Mouse (Mus musculus): Measurements from ENCODE around the gene Gm28305.

Gene Gm28305

GRCm38 (mm10) chr9:104070863-104071604, 30.6 kb downstream of the Gm28305 start:
- no peak for DNase-seq (ENCODE audit: low spot score)

GRCm38 (mm10) chr9:104075808-104076207, 35.3 kb downstream of the Gm28305 start:
- no peak for DNase-seq (ENCODE audit: low spot score)

DNA sequence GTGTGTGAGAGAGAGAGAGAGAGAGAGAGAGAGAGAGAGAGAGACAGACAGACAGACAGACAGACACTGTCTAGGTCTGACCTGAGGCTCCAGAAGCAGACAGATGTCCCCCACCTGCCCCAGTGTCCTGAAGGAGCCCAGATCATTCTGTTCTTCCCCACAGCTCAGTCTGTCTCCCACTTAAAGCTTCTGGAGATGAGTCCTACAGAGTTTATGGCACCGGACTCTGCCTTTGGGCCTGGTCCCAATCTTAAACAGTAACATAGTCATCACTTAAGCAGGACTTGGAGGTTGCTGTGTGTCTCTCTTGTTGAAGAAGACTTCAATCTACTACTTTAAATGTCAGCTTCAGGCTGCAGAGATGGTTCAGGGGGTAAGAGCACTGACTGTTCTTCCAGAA, 38.3 kb downstream of the Gm28305 start:
- DNase-seq (ENCODE audit: low spot score): no peak

GRCm38 (mm10) chr9:104079379-104079778, 38.9 kb downstream of the Gm28305 start:
- DNase-seq (ENCODE audit: low spot score): peak; percentile 14

- DNase-seq (ENCODE audit: low spot score): no peak
These were observed 39.6 kb downstream of the Gm28305 start for GRCm38 (mm10) chr9:104080038-104080437.

DNA sequence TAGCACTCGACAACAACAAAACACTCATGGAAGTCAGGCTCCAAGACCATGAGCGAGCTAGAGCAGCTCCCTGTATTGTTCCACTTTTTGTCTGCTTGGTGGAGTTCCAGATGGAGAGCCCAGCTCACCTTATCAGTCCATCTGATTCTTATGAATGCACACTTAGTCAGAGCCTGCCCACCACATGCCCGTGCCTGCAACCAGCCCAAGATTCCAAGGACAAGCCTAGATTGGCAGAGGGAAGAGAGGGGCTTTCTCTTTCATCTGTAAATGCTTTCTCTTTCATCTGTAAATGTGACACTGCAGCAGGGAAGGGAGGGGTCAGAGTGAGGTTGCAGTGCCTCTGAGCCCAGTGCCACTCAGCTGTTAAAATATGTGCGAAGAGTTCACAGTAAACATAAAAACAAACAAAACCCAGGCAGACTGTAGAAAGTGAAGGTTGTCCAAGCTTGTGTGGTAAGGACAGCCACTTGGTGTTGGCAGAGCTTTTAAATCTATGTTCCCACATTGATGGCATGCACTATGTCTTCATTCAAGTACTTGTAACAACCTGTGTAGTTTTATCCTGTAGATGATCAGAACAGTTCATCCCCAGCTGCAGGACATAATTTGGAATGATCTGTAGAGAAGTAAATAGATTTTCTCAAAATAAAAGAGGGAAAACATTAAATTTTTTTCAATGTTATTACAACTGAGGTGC, 45.4 kb downstream of the Gm28305 start:
- no peak for DNase-seq (ENCODE audit: low spot score)

- DNase-seq (ENCODE audit: low spot score): no peak
These were observed 48.1 kb downstream of the Gm28305 start for GRCm38 (mm10) chr9:104088555-104088954.

- no peak for DNase-seq (ENCODE audit: low spot score)
These were observed 52.5 kb downstream of the Gm28305 start for GRCm38 (mm10) chr9:104092945-104093344.

DNA sequence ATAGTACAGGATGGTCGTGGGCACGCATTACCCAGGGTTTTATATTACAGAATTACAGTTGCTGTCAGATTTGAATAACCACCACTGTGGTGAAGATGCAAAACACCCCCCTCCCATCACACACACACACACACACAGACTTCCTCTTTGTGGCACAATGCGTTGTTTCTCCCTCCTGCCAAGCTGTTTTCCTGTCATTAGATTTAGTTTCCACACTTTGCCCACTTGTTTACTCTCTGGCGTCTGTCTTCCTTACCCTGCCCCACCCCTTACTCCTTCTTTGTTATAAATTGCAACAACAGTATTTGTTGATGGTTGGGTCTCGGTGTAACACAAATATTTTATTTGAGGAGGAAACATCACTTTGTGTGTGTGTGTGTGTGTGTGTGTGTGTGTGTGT, 57.8 kb downstream of the Gm28305 start:
- no peak for DNase-seq (ENCODE audit: low spot score)

GRCm38 (mm10) chr9:104099060-104099459, 58.6 kb downstream of the Gm28305 start:
- DNase-seq (ENCODE audit: low spot score): no peak

DNA sequence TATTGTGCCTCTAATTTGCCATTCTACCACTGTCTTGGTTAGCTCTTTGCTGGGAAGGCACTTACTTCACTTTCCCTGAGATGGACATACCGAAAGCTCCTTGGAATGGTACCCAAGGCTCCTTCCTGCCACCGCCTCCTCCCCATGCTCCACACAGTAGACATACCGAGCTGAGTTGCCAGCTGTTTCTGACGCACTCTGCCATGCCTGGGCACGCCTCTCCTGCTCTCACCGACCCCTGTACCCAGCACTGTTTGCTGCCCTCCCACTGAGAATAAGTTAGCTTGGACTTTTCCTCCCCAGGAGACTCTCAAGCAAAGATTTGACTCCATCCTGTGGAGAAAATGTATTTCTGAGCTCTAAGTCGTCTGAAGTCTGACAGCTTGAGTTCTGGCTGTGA, 60.4 kb downstream of the Gm28305 start:
- DNase-seq (ENCODE audit: low spot score): no peak

DNA sequence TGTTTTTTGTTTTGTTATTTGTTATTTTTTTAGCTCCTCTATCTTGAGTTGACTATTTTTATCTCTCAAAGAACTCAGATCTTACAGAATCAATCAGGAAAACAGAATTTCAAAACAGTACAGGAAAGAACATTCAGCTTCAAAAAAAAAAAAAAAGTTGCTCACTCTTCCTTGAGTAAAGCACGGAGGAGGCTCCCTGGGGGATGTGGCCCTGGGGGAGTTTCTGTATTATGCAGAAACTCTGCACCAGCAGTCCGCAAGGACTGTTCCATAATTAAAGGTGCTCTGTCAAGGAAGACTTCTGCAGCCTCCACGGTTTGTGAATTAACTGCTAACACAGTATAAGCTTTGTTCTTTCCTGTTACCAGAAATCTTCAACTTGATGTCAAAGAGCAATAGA, 61.0 kb downstream of the Gm28305 start:
- no peak for DNase-seq (ENCODE audit: low spot score)

DNA sequence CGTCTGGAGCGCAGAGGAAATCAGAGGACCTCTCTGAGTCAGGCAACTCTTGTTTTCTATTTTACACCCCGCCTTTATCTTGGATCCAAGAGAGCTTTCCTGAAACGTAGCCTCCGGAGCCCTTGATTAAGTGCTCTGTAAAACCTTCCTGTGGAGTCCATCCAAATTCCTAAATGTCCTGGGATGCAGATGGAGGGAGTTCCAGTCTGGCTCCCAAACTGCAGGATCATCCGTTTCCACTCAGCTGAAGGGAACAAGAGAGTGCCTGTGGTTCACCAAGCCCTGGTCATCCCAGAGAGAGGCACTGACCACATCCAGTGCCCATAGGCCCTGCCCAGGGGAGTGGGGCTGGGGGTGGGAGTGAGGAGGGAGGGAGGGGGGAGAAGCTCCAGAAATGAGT, 61.8 kb downstream of the Gm28305 start:
- no peak for DNase-seq (ENCODE audit: low spot score)

GRCm38 (mm10) chr9:104102901-104103300, 62.4 kb downstream of the Gm28305 start:
- DNase-seq (ENCODE audit: low spot score): no peak

DNA sequence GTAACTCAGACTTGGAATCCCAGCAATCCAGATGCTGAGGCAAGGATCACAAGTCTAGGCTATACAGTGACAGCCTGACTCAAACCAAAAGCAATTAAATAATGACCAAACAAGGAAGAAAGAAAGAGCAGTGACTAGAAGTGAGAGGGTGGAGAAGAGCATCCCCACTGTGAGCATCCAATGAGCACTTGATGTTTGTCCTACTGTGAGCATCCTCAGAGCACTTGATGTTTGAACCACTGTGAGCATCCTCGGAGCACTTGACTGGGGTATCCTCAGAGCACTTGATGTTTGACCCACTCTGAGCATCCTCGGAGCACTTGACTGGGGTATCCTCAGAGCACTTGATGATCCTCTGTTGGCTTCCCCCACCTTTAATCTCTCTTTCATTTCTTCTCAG, 64.5 kb downstream of the Gm28305 start:
- no peak for DNase-seq (ENCODE audit: low spot score)

DNA sequence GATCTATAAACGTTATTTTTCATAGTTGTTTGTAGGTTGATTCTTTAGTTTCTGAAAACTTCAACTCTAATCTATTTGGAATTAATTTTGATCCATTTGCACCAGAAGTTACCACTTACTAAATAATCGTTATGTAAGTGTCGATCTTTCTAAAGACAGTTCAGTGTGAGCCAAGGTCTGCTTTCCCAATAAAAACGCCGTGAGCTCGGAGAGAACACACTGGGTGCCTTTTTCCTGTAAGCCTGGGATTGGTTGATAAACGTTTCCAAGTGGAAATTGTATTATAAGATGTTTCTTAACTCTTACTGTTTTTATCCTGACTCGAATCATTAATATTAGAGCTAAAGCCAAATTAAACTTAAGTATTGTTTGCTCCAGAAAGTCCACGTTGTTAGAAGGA, 66.5 kb downstream of the Gm28305 start:
- DNase-seq (ENCODE audit: low spot score): no peak

DNA sequence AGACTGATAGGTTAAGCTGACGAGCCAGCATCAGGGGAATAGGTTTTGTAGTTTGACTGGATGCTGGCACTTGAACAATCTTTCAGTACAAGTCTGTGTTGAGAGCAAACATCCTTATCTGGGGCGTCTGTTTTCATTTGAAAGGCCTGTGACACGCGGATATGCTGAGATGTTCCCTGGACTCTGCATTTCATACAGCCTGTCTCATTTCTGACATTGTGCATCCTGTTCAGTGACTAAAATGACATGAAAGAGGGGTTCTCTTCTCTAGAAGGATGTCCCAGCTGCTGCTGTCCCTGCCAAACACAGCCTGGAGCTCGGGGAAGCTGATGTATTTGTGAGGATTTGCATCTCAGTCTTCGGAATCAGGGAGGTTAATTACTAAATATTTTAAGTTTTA, 67.0 kb downstream of the Gm28305 start:
- DNase-seq (ENCODE audit: low spot score): no peak

DNA sequence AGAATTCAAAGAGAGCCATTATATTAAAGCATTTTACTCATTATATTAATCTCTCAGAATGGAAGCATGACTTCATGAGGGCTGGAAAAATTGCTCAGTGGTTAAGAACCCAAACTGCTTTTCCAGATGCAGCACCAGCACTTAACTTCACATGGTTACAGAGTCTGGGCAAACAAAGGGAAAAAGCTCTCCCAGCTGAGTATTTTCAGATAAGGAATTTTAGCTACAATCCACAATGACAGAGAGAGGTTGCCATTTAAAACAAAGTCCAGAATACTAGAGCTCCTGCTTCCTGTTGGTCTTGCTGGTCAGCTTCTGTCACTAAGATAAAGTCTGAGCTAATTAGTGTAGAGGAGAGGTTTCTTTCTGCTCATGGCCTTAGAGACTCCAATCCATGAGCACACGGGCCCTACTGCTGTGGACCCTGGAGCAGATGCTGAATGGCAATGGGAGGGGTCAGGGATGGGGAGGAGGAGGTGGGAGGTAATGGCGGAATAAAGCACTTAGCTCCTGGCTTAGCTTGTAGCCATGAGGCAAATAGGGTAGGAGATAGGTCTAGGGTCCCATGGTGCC, 68.2 kb downstream of the Gm28305 start:
- DNase-seq (ENCODE audit: low spot score): no peak

DNA sequence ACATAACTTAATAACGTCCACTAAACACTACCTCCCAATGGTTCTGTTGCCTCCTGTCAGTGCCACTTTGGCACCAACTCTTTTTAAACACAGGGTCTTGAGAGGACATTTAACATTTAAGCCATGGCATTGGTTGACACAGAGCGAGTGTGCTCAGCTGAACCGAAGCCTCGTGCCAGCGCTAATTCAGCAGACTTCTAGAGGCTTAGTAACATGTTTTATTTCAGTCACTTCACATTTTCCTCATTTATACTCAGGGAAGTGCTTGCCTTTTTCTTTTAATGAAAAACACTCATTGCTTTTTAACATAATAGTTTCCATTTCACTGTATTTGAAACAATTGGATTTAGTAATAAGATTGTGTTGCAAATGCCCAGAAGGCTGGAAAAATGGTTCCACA, 68.7 kb downstream of the Gm28305 start:
- no peak for DNase-seq (ENCODE audit: low spot score)

- DNase-seq (ENCODE audit: low spot score): no peak
These were observed 82.6 kb downstream of the Gm28305 start for GRCm38 (mm10) chr9:104123101-104123500.

GRCm38 (mm10) chr9:104123622-104124021, 83.2 kb downstream of the Gm28305 start:
- DNase-seq (ENCODE audit: low spot score): no peak
